Mouse (Mus musculus) liver, postnatal 0 days (tissue): ENCODE results near the gene Rilp. TPM values are rescaled to one million over a fixed set of nuclear protein-coding genes. Genes with fewer than 3 reads are reported as not detected.

Source experiments
- ATAC-seq: fragments of 200-750 bp; cut with Nextera tagmentation; 2 replicates; pipeline ENCODE4 v1.8.0; 2017; ENCODE audit warnings: mild to moderate bottlenecking, moderate library complexity
- DNase-seq: peaks from one replicate; pipeline ENCODE4 v3.0.0-alpha.2; 2016
- H3K27ac ChIP-seq: fragments of 300-500 bp; sonication (generic); 2 replicates; pipeline ENCODE4 v1.5.1; 2014; ENCODE audit warnings: antibody characterized with exemption, moderate library complexity, mild to moderate bottlenecking, low read depth
- H3K27me3 ChIP-seq: fragments of 300-500 bp; sonication (generic); 2 replicates; pipeline ENCODE4 v1.6.1; 2014; ENCODE audit warnings: low read length, control low read depth, mixed read lengths; ENCODE audit not compliant: insufficient read depth
- H3K36me3 ChIP-seq: fragments of 300-500 bp; sonication (generic); replicated peaks from 2 replicates; pipeline ENCODE4 v1.6.1; 2014; ENCODE audit warnings: mild to moderate bottlenecking, control low read depth, low read length, moderate library complexity, mixed read lengths; ENCODE audit not compliant: insufficient read depth
- H3K4me1 ChIP-seq: fragments of 300-500 bp; sonication (generic); 2 replicates; pipeline ENCODE4 v1.6.1; 2014; ENCODE audit warnings: antibody characterized with exemption, mild to moderate bottlenecking, control low read depth; ENCODE audit not compliant: insufficient read depth
- H3K4me2 ChIP-seq: fragments of 300-500 bp; sonication (generic); 2 replicates; pipeline ENCODE4 v1.6.1; 2014; ENCODE audit warnings: low read depth, mild to moderate bottlenecking, low read length, moderate library complexity, mixed read lengths
- H3K4me3 ChIP-seq: fragments of 300-500 bp; sonication (generic); 2 replicates; pipeline ENCODE4 v1.5.1; 2014; ENCODE audit warnings: low read depth, low read length
- H3K9ac ChIP-seq: fragments of 300-500 bp; sonication (generic); replicated peaks from 2 replicates; pipeline ENCODE4 v1.6.1; 2014; ENCODE audit warnings: mild to moderate bottlenecking, moderate library complexity
- H3K9me3 ChIP-seq: fragments of 300-500 bp; sonication (generic); 2 replicates; pipeline ENCODE4 v1.6.1; 2016; ENCODE audit warnings: mild to moderate bottlenecking, control low read depth, low read length, mixed read lengths
- CTCF ChIP-seq: sonication (generic); IDR thresholded peaks from 2 replicates; pipeline ENCODE4 v1.5.1; 2016; ENCODE audit warnings: antibody characterized with exemption, low read depth
- EP300 ChIP-seq: IDR thresholded peaks from 2 replicates; pipeline ENCODE4 v1.6.1; 2016; ENCODE audit warnings: antibody characterized with exemption, low read depth, mild to moderate bottlenecking
- WGBS: fragments of 180-500 bp; shearing (Covaris S2); extraction: QIAGEN DNeasy Blood & Tissue Kit; methylation state at CpG from one replicate; pipeline ENCODE4 v1.1.7; 2014; ENCODE audit not compliant: insufficient replicate concordance; 5-methylcytosine and 5-hydroxymethylcytosine counted together
- polyA plus RNA-seq: library from polyadenylated mRNA; unstranded; fragments of >200 nt; fragmentation: Nextera tagmentation; extraction: Ambion mirVana; gene quantifications from 2 replicates; pipeline ENCODE4 v1.2.1, GENCODE M21; 2015

Gene Rilp
- polyA plus RNA-seq, 1 experiment from 2014 or later, result 13.4 TPM

GRCm38 (mm10) chr11:75510627-75510993 is 716 bp downstream of the Rilp start:
- DNase-seq, result peak; percentile 97
- H3K4me2 ChIP-seq, result peak overlapping the region; percentile 99
- WGBS, result 6% methylated on average over 24 of the region's 24 CpGs
- H3K27ac ChIP-seq, result peak overlapping the region; percentile 98
- peaks cover 24% of the 10 kb centered on the region for H3K4me1 ChIP-seq
- peaks cover 41% of the 10 kb centered on the region for H3K36me3 ChIP-seq
- ATAC-seq, result peak; percentile 81
- peak overlapping the region; percentile 68 for H3K4me3 ChIP-seq
- TF ChIP-seq CTCF, result peak; percentile 98
- TF ChIP-seq EP300, result no peak
- H3K9ac ChIP-seq, result peak overlapping the region; percentile 91
- no peaks in the 10 kb centered on the region for H3K27me3 ChIP-seq
- H3K9me3 ChIP-seq, result no peaks in the 10 kb centered on the region

DNA sequence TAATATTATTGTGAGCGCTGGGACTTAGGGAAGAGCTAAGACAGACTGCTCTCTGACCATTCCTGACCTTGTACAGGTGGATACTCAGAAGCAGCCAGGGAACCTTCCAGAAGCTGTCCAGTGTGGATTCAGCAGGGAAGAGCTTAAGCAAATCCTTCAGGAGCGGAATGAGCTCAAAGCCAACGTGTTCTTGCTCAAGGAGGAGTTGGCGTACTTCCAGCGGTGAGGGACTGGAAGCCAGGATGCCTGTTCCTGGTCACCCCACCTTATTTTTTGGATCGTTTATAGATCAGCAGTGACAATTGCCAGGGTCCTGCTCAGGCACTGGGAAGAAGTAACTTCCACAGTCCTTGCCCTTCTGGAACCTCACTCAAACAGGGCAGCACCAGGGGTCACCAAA is 1.3 kb downstream of the Rilp start:
- Histone ChIP-seq H3K4me2 (peak overlapping the region; percentile 99; the same call in 1 of the 2 replicates), H3K27me3 (no peaks in the 10 kb centered on the region), H3K4me1 (peaks cover 24% of the 10 kb centered on the region), H3K27ac (no peak overlapping the region), H3K4me3 (peak overlapping the region; percentile 68; the same call in 1 of the 2 replicates), H3K9ac (no peak overlapping the region), H3K9me3 (no peaks in the 10 kb centered on the region), H3K36me3 (peaks cover 35% of the 10 kb centered on the region)
- TF ChIP-seq EP300, result no peak
- TF ChIP-seq CTCF, result no peak
- ATAC-seq, result no peak
- WGBS, result 84% methylated on average over 6 of the region's 6 CpGs
- DNase-seq, result no peak

- no peaks in the 10 kb centered on the region for H3K27me3 ChIP-seq
- no peak overlapping the region for H3K27ac ChIP-seq
- no peak overlapping the region for H3K9ac ChIP-seq
- 72% methylated on average over 9 of the region's 9 CpGs for WGBS
- DNase-seq (no peak), ATAC-seq (no peak)
- no peaks in the 10 kb centered on the region for H3K9me3 ChIP-seq
- H3K4me1 ChIP-seq, result peaks cover 24% of the 10 kb centered on the region
- no peak for TF ChIP-seq CTCF
- TF ChIP-seq EP300, result no peak
- H3K4me3 ChIP-seq, result no peak overlapping the region
- H3K4me2 ChIP-seq, result no peak overlapping the region
- H3K36me3 ChIP-seq, result peaks cover 31% of the 10 kb centered on the region
These were observed 2.6 kb downstream of the Rilp start for GRCm38 (mm10) chr11:75512301-75513018.

DNA sequence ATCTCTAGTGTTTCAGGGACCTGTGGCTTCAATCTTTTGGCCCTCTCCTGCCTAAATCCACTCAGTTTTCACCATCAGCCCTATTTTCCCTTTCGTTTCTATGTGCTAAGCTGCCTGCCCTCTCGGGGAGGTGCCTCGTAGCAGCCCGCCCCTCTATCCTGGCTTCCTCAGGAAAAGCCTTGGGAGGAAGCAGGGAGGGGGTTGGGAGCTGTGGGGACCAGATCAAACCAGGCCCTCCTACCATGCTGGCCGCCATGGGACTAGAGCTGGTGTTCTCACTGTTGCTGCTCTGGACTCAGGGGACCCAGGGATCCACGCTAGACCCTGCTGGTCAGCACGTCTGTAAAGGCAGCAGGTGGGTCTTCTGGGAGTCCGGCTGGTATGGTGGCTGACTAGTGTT is 3.4 kb downstream of the Rilp start, which contains the start of gene Scarf1:
Scarf1 (plus strand) TSS at position 205 of the 400 bp plus-strand sequence.
- peak; percentile 36 for DNase-seq
- no peak within 1 kb of the TSS for H3K9ac ChIP-seq

DNA sequence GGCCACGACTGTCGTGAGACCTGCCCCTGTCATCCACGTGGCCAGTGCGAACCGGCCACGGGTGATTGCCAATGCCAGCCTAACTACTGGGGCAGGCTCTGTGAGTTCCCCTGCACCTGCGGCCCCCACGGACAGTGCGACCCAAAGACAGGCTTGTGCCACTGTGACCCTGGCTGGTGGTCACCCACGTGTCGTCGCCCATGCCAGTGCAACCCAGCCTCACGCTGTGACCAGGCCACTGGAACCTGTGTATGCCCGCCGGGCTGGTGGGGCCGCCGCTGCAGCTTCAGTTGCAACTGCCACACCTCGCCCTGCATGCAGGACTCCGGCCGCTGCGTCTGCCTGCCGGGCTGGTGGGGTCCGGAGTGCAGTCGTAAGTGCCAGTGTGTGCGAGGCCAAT is 5.3 kb downstream of the Rilp start:
- H3K4me1 ChIP-seq, result peaks cover 10% of the 10 kb centered on the region
- peaks cover 11% of the 10 kb centered on the region; the same call in 1 of the 2 replicates for H3K36me3 ChIP-seq
- no peaks in the 10 kb centered on the region for H3K27me3 ChIP-seq
- 90% methylated on average over 24 of the region's 25 CpGs for WGBS
- no peak for DNase-seq
- no peak overlapping the region for H3K27ac ChIP-seq
- no peak overlapping the region for H3K4me3 ChIP-seq
- TF ChIP-seq EP300 (no peak), CTCF (no peak)
- no peaks in the 10 kb centered on the region for H3K9me3 ChIP-seq
- H3K4me2 ChIP-seq, result no peak overlapping the region
- no peak for ATAC-seq
- H3K9ac ChIP-seq, result no peak overlapping the region

More for the DNA sequence above, 3.4 kb downstream of the Rilp start, which contains the start of gene Scarf1:
- Histone ChIP-seq H3K4me2 (peak within 1 kb of the TSS; percentile 44), H3K27ac (0 out of 2 replicates have a peak within 1 kb of the TSS, but pooled peaks have one; percentile 0), H3K4me3 (peak within 1 kb of the TSS; percentile 15; the same call in 1 of the 2 replicates), H3K4me1 (peaks cover 24% of the 10 kb centered on the region), H3K27me3 (no peaks in the 10 kb centered on the region), H3K9me3 (no peaks in the 10 kb centered on the region), H3K36me3 (peaks cover 22% of the 10 kb centered on the region)
- TF ChIP-seq CTCF (no peak), EP300 (no peak)
- ATAC-seq, result no peak
- WGBS, result 44% methylated on average over 8 of the region's 8 CpGs

DNA sequence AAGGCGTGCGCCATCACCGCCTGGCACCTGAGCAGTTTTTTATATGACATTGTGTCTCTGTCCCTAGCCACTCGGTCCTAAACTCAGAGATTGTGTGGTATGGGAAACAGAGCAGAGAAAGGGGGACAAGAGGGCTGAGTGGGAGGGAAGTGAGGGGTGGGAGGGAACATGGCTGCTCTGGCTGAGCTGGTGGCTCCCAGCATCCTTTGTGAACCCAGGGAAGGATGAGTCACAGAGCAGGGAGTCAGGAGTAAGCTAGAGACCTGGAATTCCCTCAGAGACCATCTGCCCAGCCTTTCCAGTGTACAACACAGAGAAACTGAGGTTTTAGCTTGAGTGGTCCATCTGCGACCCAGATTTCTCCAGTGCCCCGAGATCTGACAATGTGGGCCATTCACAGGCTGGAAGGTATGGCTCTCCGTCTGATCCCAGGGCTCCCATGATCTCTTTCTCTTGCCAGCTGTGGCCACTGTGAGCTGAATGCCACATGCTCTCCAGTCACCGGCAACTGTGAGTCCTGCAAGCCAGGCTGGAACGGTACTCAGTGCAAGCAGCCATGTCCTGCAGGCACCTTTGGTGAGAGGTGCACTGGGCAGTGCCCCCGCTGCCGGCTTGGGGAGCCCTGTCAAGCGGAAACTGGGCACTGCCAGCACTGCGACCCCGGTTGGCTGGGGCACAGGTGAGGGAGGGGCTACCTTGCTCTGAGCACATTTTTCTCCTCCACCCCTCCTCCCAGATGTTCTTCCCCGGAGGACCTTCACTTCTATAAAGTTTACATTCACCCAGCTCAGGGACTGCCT is 10.1 kb downstream of the Rilp start:
- no peak overlapping the region for H3K9ac ChIP-seq
- no peak overlapping the region for H3K27ac ChIP-seq
- TF ChIP-seq EP300, result no peak
- TF ChIP-seq CTCF, result no peak
- peaks cover 8% of the 10 kb centered on the region; the same call in 1 of the 2 replicates for H3K36me3 ChIP-seq
- no peaks in the 10 kb centered on the region for H3K9me3 ChIP-seq
- no peak overlapping the region for H3K4me2 ChIP-seq
- 82% methylated on average over 15 of the region's 15 CpGs for WGBS
- ATAC-seq (no peak), DNase-seq (no peak)
- no peaks in the 10 kb centered on the region for H3K4me1 ChIP-seq
- H3K4me3 ChIP-seq, result no peak overlapping the region
- H3K27me3 ChIP-seq, result no peaks in the 10 kb centered on the region
